Mouse (Mus musculus): ENCODE data around the gene Ctxn1. TPM values are rescaled to one million over a fixed set of nuclear protein-coding genes. Genes with fewer than 3 reads are reported as not detected.

Ctxn1 gene
- polyA plus RNA-seq, 1 experiment from 2014 or later = 63.9 TPM

DNA sequence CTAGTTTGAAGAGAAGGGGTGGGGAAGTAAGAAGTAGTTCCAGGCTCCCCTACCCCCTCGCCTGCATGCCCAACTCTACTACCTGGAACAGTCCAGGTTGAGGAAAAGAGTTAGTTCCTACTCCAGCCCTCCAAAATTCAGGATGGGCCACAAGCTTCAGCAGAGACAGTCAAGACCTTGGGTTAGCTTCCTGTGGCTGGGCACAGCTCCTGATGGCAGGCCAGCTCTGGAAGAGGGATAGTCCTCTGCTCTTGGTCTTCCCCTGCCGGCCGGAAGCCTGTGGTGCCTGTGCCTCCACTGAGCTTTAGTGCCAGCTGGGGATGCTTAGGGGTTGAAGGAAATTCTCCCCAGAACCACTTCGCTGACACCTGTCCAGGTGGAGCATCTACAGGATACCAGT lies 32.8 kb downstream of the Ctxn1 start:
- Histone ChIP-seq H3K27ac (no peak overlapping the region), H3K4me3 (replicated peaks) (peak overlapping the region; percentile 35), H3K4me2 (replicated peaks) (peak overlapping the region; percentile 70), H3K27me3 (replicated peaks) (no peaks in the 10 kb centered on the region; the same call in 1 of the 2 replicates), H3K9me3 (no peaks in the 10 kb centered on the region), H3K4me1 (replicated peaks) (peaks cover 4% of the 10 kb centered on the region; the same call in 1 of the 2 replicates), H3K36me3 (no peaks in the 10 kb centered on the region), H3K9ac (peak overlapping the region; percentile 35; the same call in 1 of the 2 replicates)
- 29% methylated on average over 4 of the region's 4 CpGs for whole genome bisulfite sequencing
- ATAC-seq = peak; percentile 32

DNA sequence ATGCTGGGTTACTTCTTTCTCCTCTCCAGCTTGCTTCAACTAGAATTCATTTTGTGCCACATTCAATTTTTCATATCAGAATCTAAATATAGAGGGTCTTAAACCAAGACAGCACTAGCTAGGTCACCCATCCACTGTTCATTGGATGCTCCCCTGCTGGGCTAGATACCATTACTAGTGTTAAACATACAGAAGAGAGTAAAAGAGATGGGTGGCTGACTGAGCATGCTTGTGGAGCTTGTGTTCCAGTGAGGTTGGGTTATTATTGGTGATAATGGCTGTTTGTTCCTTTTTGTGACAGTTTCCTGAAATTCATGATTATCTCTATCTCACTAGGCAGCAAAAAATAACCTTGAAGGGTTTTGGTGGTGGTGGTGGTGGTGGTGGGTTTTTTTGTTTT lies 37.0 kb downstream of the Ctxn1 start:
- ATAC-seq = no peak
- Histone ChIP-seq H3K27me3 (replicated peaks) (peaks cover 8% of the 10 kb centered on the region), H3K4me1 (replicated peaks) (peaks cover 9% of the 10 kb centered on the region), H3K4me3 (replicated peaks) (no peak overlapping the region), H3K9ac (no peak overlapping the region), H3K36me3 (no peaks in the 10 kb centered on the region), H3K27ac (no peak overlapping the region), H3K9me3 (no peaks in the 10 kb centered on the region), H3K4me2 (replicated peaks) (no peak overlapping the region)

- H3K27ac ChIP-seq = no peak overlapping the region
- H3K4me3 ChIP-seq (replicated peaks) = no peak overlapping the region
- H3K4me1 ChIP-seq (replicated peaks) = peaks cover 26% of the 10 kb centered on the region
- peaks cover 23% of the 10 kb centered on the region for H3K27me3 ChIP-seq (replicated peaks)
- no peaks in the 10 kb centered on the region for H3K36me3 ChIP-seq
- WGBS = 85% methylated on average over 3 of the region's 3 CpGs
- no peaks in the 10 kb centered on the region for H3K9me3 ChIP-seq
- ATAC-seq = no peak
- H3K4me2 ChIP-seq (replicated peaks) = no peak overlapping the region
- H3K9ac ChIP-seq = no peak overlapping the region
Observed at GRCm38 (mm10) chr8:4219617-4220016, 39.5 kb downstream of the Ctxn1 start.

- peak; percentile 18; the same call in 1 of the 2 replicates for ATAC-seq
- H3K36me3 ChIP-seq = no peaks in the 10 kb centered on the region
- peak within 1 kb of the TSS; percentile 57 for H3K9ac ChIP-seq
- peaks cover 23% of the 10 kb centered on the region for H3K27me3 ChIP-seq (replicated peaks)
- H3K9me3 ChIP-seq = no peaks in the 10 kb centered on the region
- peak within 1 kb of the TSS; percentile 49 for H3K4me3 ChIP-seq (replicated peaks)
- peak within 1 kb of the TSS; percentile 97 for H3K4me2 ChIP-seq (replicated peaks)
- WGBS = under 1% methylated on average over 44 of the region's 44 CpGs
- H3K4me1 ChIP-seq (replicated peaks) = peaks cover 45% of the 10 kb centered on the region
- H3K27ac ChIP-seq = 0 out of 2 replicates have a peak within 1 kb of the TSS, but pooled peaks have one; percentile 13
Observed at GRCm38 (mm10) chr8:4216791-4217621, 42.1 kb downstream of the Ctxn1 start, which contains the start of gene Prr36. Gene Prr36 (minus strand): TSS chr8:4217459.

GRCm38 (mm10) chr8:4216296-4216695 lies 42.8 kb downstream of the Ctxn1 start:
- ATAC-seq = no peak
- H3K4me1 ChIP-seq (replicated peaks) = peaks cover 45% of the 10 kb centered on the region
- H3K4me2 ChIP-seq (replicated peaks) = peak overlapping the region; percentile 97
- H3K9me3 ChIP-seq = no peaks in the 10 kb centered on the region
- peaks cover 23% of the 10 kb centered on the region for H3K27me3 ChIP-seq (replicated peaks)
- peak overlapping the region; percentile 49 for H3K4me3 ChIP-seq (replicated peaks)
- no peaks in the 10 kb centered on the region for H3K36me3 ChIP-seq
- 9% methylated on average over 18 of the region's 18 CpGs for WGBS
- H3K9ac ChIP-seq = peak overlapping the region; percentile 57; the same call in 1 of the 2 replicates
- no peak overlapping the region for H3K27ac ChIP-seq

DNA sequence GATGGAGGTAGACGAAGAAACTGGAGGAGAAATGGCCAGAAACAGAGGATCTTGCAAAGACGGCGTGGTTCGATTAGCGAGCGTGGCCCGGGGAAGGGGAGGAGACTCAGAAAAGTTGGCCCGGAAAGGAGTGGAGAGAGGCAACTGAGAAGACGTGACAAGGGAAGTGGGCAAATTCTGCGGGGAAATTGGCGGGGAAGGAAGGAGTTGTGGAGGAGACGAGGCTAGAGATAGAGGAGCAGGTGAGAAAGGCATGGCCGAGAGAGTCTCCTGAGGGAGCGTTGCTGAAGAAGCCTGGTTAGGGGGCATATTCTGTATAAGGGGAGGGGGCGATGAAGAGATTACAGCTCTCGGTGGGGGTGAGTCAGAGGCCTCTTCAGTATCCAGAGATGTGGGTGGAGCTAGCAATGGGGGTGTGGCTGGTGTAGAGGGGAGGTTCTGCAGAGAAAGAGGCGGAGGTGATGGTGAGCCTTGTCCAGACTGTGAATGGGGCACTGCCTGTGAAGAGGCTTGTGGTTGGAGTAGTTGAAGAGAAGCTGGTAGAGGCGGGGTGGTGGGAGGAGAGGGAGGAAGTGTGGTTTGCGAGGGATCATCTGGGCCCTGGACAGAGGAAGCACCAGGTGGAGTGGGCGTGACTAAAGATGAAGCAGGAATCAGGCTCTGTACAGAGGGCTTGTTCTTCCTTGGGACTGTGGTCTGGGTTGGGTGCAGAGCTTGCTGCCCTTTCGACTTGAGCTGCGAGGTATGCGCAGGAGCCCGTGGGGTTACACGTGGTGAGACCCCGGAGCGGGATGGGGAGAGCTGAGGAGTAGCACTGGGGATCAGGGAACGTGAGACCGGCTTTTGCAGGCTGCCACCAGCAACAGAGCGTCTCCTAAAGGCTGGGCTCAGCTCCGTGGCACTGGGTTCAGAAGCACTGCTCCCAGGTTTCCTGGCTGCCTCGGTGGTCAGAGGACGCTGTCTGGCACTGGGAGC lies 44.8 kb downstream of the Ctxn1 start:
- Histone ChIP-seq H3K27me3 (replicated peaks) (peaks cover 23% of the 10 kb centered on the region), H3K4me1 (replicated peaks) (peaks cover 45% of the 10 kb centered on the region), H3K9me3 (no peaks in the 10 kb centered on the region), H3K4me2 (replicated peaks) (peak overlapping the region; percentile 96), H3K36me3 (peaks cover 7% of the 10 kb centered on the region; the same call in 1 of the 2 replicates), H3K4me3 (replicated peaks) (peak overlapping the region; percentile 47), H3K27ac (peak overlapping the region; percentile 81), H3K9ac (peak overlapping the region; percentile 56; the same call in 1 of the 2 replicates)
- ATAC-seq = peak; percentile 80
- 8% methylated on average over 33 of the region's 33 CpGs for WGBS

DNA sequence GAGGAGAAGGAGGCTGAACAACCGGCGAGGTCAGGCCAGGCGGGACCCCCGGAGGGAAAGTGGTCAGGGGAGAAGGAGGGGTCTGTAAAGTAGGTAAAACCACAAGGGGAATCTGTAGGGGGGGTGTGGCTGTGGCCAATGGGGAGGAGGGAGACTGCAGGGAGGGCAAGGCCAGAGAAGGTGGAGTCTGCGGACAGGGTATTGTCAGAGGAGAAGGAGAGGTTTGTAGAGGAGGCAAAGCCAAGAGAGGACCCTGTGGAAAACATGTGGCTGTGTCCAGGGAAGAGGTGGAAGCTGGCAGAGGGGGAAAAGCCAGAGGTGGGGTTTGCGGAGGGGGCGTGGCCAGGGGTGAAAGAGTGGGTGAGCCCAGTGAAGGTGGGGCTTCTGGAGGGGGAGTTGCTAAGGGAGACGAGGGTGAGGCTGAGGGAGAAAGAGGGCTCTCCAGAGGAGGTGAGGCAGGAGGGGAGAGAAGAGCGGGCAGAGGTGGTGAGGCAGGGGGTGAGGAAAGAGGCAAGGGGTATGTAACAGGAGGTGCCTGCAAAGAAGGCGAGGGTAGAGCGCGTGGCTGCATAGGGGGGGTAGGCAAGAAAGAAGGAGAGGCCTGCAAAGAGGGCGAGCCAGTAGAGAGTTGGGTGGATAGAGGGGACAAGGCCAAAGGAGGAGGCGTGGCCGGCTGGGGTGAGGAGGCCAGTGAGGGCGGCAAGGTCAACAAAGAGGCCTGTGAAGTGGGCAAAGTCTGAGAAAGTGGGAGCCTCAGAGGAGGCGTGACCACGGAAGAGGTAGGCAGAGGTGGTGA lies 45.7 kb downstream of the Ctxn1 start:
- ATAC-seq = peak; percentile 76
- Histone ChIP-seq H3K9me3 (no peaks in the 10 kb centered on the region), H3K4me1 (replicated peaks) (peaks cover 45% of the 10 kb centered on the region), H3K27me3 (replicated peaks) (peaks cover 23% of the 10 kb centered on the region), H3K4me3 (replicated peaks) (peak overlapping the region; percentile 47), H3K27ac (peak overlapping the region; percentile 81), H3K9ac (peak overlapping the region; percentile 56), H3K4me2 (replicated peaks) (peak overlapping the region; percentile 96), H3K36me3 (peaks cover 9% of the 10 kb centered on the region; the same call in 1 of the 2 replicates)
- WGBS = 5% methylated on average over 18 of the region's 18 CpGs

GRCm38 (mm10) chr8:4212809-4213209 lies 46.3 kb downstream of the Ctxn1 start:
- WGBS = 1% methylated on average over 25 of the region's 25 CpGs
- peaks cover 45% of the 10 kb centered on the region for H3K4me1 ChIP-seq (replicated peaks)
- ATAC-seq = peak; percentile 16
- H3K9me3 ChIP-seq = no peaks in the 10 kb centered on the region
- peak overlapping the region; percentile 56 for H3K9ac ChIP-seq
- peaks cover 22% of the 10 kb centered on the region for H3K27me3 ChIP-seq (replicated peaks)
- H3K4me3 ChIP-seq (replicated peaks) = peak overlapping the region; percentile 47
- peak overlapping the region; percentile 96 for H3K4me2 ChIP-seq (replicated peaks)
- H3K27ac ChIP-seq = 0 out of 2 replicates have a peak overlapping the region, but pooled peaks have one; percentile 56
- peaks cover 9% of the 10 kb centered on the region; the same call in 1 of the 2 replicates for H3K36me3 ChIP-seq

DNA sequence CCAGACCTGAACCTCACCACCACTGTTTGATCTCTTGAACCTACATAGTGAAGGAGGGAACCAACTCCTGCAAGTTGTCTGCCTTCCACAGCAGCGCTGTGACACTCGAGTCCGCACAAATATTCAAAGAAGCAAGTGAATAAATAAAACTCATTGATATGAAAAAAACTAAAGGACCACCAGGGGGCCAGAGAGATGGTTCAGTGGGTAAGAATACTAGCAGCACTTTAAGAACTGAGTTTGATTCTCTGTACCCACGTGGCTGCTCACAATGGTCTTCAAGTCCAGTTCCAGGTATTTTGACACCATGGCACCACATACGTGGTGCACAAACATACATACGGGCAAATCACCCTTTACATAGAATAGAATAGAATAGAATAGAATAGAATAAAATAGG lies 48.0 kb downstream of the Ctxn1 start:
- Histone ChIP-seq H3K4me3 (replicated peaks) (no peak overlapping the region), H3K4me1 (replicated peaks) (peaks cover 44% of the 10 kb centered on the region), H3K9me3 (no peaks in the 10 kb centered on the region), H3K27me3 (replicated peaks) (peaks cover 7% of the 10 kb centered on the region), H3K36me3 (peaks cover 9% of the 10 kb centered on the region; the same call in 1 of the 2 replicates), H3K9ac (no peak overlapping the region), H3K27ac (no peak overlapping the region), H3K4me2 (replicated peaks) (no peak overlapping the region)
- no peak for ATAC-seq
- 76% methylated on average over 6 of the region's 6 CpGs for WGBS
